Mouse (Mus musculus) spleen, postnatal 4 days (tissue): Measurements from ENCODE around the gene Cpsf3.

ENCODE experiments used
- DNase-seq, 2 experiments: peaks; one replicate each; pipeline ENCODE4 v3.0.0; 2022; ENCODE audit warnings: low spot score in 2 of 2

Cpsf3 gene

GRCm38 (mm10) chr12:21284761-21285441 is at the start of gene Cpsf3:
Gene Cpsf3 (plus strand): TSS chr12:21285391.
- no peak for DNase-seq

- no peak for DNase-seq
These were observed 43.2 kb upstream of the Cpsf3 start for GRCm38 (mm10) chr12:21241965-21242364.

- DNase-seq = no peak
These were observed 40.7 kb upstream of the Cpsf3 start for GRCm38 (mm10) chr12:21244375-21244960.

- DNase-seq = no peak
These were observed 37.3 kb upstream of the Cpsf3 start for GRCm38 (mm10) chr12:21247711-21248392.

- no peak for DNase-seq
These were observed 24.5 kb upstream of the Cpsf3 start for GRCm38 (mm10) chr12:21260494-21261256.

GRCm38 (mm10) chr12:21261521-21261920 is 23.7 kb upstream of the Cpsf3 start:
- no peak for DNase-seq

GRCm38 (mm10) chr12:21263256-21263655 is 21.9 kb upstream of the Cpsf3 start:
- no peak for DNase-seq

- DNase-seq = no peak
These were observed 20.9 kb upstream of the Cpsf3 start for GRCm38 (mm10) chr12:21264241-21264640.

- no peak for DNase-seq
These were observed 20.2 kb upstream of the Cpsf3 start for GRCm38 (mm10) chr12:21264970-21265369.

- DNase-seq = no peak
These were observed 19.7 kb upstream of the Cpsf3 start for GRCm38 (mm10) chr12:21265501-21265900.

- peak in 1 of 2 experiments; percentile 26 for DNase-seq
These were observed 19.0 kb upstream of the Cpsf3 start for GRCm38 (mm10) chr12:21265946-21266783.

GRCm38 (mm10) chr12:21266784-21267098 is 18.4 kb upstream of the Cpsf3 start:
- no peak for DNase-seq

GRCm38 (mm10) chr12:21268083-21268616 is 17.0 kb upstream of the Cpsf3 start:
- DNase-seq = no peak

GRCm38 (mm10) chr12:21274446-21274845 is 10.7 kb upstream of the Cpsf3 start:
- DNase-seq = no peak

GRCm38 (mm10) chr12:21277352-21277864 is 7.8 kb upstream of the Cpsf3 start:
- DNase-seq = no peak

- DNase-seq = no peak
These were observed 484 bp downstream of the Cpsf3 start for GRCm38 (mm10) chr12:21285508-21286242.

- peak; percentile 98 to 99 for DNase-seq
These were observed 1.0 kb downstream of the Cpsf3 start, which contains the start of gene Itgb1bp1 for GRCm38 (mm10) chr12:21286243-21286622. Gene Itgb1bp1 (minus strand): TSS chr12:21286284.

- DNase-seq = no peak
These were observed 1.8 kb downstream of the Cpsf3 start for GRCm38 (mm10) chr12:21286712-21287650.
